Mouse (Mus musculus): ENCODE results near the gene Coro1b.
"Not testable (repeated sequence)": the region's sequence is repeated elsewhere in the genome, so short reads cannot be mapped to it uniquely, and the experiment has no call there.

Gene Coro1b

DNA sequence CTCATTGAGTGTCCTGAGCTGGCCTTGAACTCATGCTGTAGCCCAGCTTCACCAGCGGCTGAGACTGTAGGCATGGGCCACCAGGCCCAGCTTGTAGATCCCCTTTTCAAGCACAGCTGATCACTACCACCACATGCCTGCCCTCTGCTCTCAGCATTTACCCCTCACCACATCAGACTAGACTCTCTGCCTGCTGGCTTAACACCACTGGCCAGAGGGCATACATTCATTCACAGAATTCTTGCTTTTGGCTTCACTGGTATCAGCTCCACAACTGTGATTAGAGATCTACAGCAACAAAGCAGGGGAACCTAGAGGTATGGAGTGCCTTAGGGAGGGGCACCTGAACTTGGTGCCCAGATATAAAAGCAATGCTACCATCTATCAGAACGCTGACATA lies 27.9 kb upstream of the Coro1b start:
- no peak for DNase-seq (ENCODE audit: low read depth, low spot score)

DNA sequence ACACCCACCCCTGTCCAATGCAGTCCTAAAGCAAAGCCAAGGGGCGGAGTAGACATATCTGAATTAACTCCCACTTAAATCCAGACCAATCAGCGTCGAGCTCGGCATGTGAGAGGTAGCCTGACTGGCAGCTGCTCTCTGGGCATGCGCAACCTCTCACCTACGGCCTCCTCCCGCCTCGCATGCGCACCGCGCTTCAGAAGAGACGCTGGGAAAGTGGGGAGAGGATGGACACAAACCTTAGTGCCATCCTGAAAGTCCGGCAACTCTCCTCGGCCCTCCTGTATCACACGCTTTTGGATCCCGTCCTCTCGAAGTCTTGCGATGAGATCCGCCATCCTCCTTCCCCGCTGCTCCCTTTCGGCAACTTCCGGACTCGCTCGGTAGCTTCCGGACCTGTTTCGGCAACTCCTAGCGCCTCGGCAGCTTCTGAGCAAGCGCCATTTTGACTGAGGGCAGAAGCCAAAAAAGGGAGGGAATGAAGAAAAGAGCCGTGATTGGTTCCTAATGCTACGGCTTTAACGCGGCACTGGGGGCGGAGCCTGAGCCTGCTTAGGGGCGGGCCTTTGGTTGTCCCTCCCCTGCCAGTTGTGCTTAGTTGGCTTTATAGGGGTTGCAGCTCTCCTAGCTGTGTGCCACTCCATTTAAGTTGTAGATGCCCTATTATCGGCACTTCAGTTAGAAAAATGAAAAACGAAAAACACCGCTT lies 27.2 kb upstream of the Coro1b start:
- DNase-seq (ENCODE audit: low read depth, low spot score): peak; percentile 96

GRCm38 (mm10) chr19:4121896-4122295 lies 26.5 kb upstream of the Coro1b start:
- DNase-seq (ENCODE audit: low read depth, low spot score): not testable (repeated sequence)

DNA sequence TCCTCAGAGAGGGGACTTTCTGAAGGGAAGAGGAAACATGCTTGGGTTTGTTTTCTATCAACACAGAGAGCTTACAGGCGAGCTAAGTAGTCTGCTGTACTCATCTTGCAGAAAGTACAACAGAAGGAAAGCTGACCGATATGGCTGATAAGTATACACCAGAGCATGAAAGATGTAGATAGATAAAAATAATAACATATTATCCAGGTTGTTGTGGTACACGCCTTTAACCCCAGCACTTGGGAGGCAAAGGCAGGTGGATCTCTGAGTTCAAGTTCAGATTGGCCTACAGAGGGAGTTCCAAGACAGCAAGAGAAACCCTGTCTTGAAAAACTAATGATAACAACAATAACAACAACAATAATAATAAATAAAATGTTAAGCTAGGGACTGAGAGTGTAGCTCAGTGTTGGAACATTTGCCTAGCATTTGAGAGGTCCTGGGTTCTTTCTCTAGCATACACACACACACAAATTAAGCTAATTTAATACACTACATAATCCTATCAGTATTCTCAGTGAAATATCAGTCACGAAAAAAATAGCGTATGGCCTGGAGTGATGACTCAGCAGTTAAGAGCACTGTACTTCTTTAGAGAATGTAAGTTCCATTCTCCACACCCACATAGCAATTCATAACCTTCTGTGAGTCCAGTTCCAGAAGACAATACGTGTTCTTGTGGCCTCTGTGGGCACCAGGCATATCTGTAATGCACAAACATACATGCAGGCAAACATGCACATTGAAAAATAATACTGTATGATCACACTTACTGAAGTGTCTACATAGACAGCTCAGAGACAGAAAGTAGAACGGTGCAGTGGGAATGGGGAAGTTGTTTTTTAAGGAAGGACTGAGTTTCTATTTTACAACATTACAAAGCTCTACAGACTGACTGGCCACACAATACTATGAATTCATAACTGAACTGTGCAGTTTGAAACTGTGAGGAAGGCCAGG lies 25.7 kb upstream of the Coro1b start:
- DNase-seq (ENCODE audit: low read depth, low spot score): no peak

DNA sequence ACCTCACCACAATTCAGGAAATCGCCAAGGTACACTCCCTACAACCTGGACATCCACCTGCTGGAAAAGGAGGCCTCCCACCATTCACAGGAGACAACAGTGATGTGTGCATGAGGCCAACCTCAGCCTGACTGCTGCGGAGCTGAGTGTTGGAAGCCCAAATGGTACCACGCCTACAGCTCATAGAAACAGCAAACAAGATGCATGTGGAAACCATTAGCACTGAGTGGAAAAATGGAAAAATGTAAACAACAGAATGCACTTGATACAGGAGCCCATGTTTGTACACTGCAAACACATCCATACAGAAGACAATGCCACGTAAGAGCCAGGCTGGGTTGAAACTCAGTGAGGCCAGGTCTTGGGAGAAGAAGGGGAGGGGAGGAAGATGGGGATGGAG lies 24.0 kb upstream of the Coro1b start:
- no peak for DNase-seq (ENCODE audit: low read depth, low spot score)

- not testable (repeated sequence) for DNase-seq (ENCODE audit: low read depth, low spot score)
These were observed 23.2 kb upstream of the Coro1b start for GRCm38 (mm10) chr19:4125268-4125667.

GRCm38 (mm10) chr19:4125741-4126696 lies 22.4 kb upstream of the Coro1b start, which contains the start of gene Aip:
Gene Aip (minus strand): TSS chr19:4125858.
- peak; percentile 94 for DNase-seq (ENCODE audit: low read depth, low spot score)

- no peak for DNase-seq (ENCODE audit: low read depth, low spot score)
These were observed 21.5 kb upstream of the Coro1b start for GRCm38 (mm10) chr19:4126759-4127495.

DNA sequence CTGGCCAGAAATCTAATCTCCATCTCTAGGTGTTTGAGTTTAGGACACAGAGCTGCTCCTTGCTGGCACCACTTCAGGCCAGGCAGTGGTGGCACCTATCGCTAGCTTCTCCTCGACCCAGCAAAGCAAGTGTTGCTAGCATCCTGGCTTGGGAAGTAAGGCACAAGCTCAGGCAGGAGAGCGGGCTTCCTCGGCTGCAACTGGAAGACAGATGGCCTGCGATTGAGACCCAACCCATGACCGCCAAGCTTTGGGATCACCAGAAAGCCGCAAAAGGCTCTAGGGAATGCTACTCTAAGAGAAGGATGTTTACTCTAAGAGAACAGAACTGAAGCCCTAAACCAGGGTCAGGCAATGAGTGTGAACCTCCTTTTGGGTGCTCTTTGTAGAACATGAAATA lies 19.0 kb upstream of the Coro1b start:
- no peak for DNase-seq (ENCODE audit: low read depth, low spot score)

DNA sequence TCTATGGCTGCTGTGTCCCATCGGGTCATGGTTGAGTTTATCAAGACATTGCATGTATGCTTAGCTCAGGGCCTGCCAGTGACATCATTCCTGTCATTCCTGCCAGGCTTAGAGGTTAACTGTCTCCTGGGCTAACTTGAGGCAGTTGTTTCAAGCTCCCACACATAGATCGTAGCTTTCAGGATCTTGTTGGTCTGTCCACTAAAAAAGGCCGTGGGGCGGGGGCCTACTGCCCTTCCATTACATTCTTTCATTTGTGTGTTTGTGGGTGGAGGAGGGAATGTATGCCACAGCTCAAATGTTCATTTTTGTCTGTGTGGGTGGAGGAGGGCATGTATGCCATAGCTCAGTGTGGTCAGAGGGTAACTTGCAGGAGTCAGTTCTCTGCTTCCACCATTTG lies 18.3 kb upstream of the Coro1b start:
- DNase-seq (ENCODE audit: low read depth, low spot score): no peak

- DNase-seq (ENCODE audit: low read depth, low spot score): no peak
These were observed 17.3 kb upstream of the Coro1b start for GRCm38 (mm10) chr19:4131075-4131474.

DNA sequence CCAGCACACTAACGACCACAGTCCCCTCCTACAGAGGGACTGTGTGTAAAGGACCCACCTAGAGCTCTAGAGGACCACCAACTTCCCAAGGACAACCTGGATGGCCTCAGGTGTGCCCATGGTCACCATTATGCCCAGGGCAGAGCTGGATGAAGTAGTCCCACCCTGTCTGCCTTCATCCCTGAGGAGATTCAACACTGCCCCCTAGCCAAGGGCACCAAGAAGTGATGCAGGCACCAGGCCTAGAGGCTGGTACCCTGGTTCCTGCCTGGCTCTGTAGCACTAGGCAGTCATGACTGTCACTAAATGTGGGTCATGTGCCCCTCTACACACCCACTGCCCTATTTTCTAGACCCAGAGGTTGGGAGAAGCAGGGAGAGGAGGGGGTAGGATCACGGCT lies 16.7 kb upstream of the Coro1b start:
- no peak for DNase-seq (ENCODE audit: low read depth, low spot score)

- no peak for DNase-seq (ENCODE audit: low read depth, low spot score)
These were observed 14.1 kb upstream of the Coro1b start for GRCm38 (mm10) chr19:4134354-4134753.

GRCm38 (mm10) chr19:4135229-4135962 lies 13.0 kb upstream of the Coro1b start:
- DNase-seq (ENCODE audit: low read depth, low spot score): not testable (repeated sequence)

DNA sequence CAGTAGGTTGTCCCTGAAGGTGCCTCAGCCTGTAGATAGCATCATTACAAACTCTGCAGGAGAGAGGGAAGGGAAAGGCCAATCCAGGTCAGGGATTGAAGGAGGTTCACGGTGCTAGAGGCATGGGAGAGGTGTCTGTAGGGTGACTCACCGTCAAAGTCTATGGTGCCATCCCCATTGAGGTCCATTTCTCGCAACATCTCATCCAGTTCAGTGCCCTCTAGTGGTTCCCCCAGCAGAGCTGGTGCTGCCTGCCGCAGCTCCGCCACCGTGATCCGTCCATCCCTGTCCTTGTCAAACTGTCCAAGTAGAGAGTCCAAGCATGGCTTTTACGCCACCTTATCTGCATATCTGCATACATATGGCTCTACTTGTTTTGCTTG lies 12.5 kb upstream of the Coro1b start:
- not testable (repeated sequence) for DNase-seq (ENCODE audit: low read depth, low spot score)

- no peak for DNase-seq (ENCODE audit: low read depth, low spot score)
These were observed 12.0 kb upstream of the Coro1b start for GRCm38 (mm10) chr19:4136463-4136862.

- DNase-seq (ENCODE audit: low read depth, low spot score): no peak
These were observed 10.5 kb upstream of the Coro1b start for GRCm38 (mm10) chr19:4137913-4138312.

GRCm38 (mm10) chr19:4139446-4139845 lies 9.0 kb upstream of the Coro1b start, which contains the start of gene Gpr152:
Gene Gpr152 (plus strand): TSS chr19:4139787.
- DNase-seq (ENCODE audit: low read depth, low spot score): no peak

- DNase-seq (ENCODE audit: low read depth, low spot score): no peak
These were observed 8.3 kb upstream of the Coro1b start for GRCm38 (mm10) chr19:4140147-4140546.

Data from embryo, embryonic 11.5 days (tissue).